Mouse (Mus musculus) spleen, postnatal 36 days (tissue): Measurements from ENCODE around the gene Ceacam20.
"Not testable (repeated sequence)": the region's sequence is repeated elsewhere in the genome, so short reads cannot be mapped to it uniquely, and the experiment has no call there.

Source experiments
- DNase-seq, 2 experiments: peaks; one replicate each; pipeline ENCODE4 v3.0.0; 2022; ENCODE audit warnings: low spot score in 2 of 2, mixed read lengths in 1 of 2

Gene Ceacam20

DNA sequence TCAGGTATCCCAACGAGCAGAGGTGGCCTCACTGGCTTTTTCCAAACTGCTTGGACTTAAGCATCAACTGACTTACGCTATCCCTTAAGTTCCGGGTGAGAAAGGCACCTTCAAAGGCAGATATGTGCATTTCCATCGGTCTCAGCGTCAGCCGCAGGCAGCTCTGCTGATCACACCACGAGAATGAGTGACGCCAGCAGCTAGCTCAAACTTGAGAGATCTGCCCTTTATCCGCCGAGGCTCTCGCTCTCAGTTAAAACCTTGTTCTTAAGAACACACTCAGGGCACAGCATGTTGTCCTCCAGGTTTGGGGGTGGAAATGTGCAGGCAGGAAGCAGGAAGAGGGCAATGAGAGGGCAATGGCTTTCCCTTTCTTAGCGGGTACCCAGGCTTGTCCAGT is 16.3 kb upstream of the Ceacam20 start:
- no peak for DNase-seq

DNA sequence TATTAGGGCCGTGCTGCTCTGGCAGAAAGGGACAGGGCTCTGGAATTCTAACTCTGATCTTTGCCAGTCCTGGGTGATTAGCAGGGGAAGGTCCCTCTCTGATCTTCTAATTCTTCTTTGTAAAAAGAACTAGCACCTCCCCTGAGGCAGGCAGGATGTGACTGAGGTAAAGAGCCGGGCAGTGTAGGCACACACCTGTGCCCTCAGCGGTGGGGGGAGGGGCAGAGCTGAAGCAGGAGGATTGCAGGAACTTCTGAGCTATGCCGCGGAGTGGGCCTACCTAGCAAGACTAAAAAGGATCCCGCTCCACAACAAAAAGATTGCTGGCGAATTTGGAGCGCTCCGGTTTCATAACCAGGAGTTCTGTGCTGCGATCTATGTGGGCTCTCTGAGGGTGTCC is 15.2 kb upstream of the Ceacam20 start:
- DNase-seq = peak in 1 of 2 experiments; percentile 19

DNA sequence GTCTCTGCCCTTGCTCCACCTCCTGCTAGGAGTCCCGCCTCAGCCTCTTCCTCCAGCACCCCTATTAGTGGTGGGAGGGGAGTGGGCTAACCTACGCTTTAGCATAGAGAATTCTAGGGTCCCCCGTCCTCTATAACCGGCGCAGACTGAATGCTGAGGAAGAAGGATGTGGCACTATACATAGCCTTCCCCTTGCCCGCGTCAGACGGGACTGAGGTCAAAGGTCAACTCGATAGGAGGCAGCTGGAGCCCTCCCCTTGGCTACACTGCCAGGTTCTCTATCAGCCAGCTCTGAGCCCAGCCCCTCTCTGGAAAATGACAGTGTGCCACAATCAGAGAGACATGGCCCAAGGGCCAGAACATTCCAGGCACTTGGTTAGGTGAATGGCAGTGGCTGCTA is 14.6 kb upstream of the Ceacam20 start, which contains the start of gene Igsf23:
Igsf23 (minus strand) TSS at position 168 of the 400 bp plus-strand sequence.
- no peak for DNase-seq

DNA sequence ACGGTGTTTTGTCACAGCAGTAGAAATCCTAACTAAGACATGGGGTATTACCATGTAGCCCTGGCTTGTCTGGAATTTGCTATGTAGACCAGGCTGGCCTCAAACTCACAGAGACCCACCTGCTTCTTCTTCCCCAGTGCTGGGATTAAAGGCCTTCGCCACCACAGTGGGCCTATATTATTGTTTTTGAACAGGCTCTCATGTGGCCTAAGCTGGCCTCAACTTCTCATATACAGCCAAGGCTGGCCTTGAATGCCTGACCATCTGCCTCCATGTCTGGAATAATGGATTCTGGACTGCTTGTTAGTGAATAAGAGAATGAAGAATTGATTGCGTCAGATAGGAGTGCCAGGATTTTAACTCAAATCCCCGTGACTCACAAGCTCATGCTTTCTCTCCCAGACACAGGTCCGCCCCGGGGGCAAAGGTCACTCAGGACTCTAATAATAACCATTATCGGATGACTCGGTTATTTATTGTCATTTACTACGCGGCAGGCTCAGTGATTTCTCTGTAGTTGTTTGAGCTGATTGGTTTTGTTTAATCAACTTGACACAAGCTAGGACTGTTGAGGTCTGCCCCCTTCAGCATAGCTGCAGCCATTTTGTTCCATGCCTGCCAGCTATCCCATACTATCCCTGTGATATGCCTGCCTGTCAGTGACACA is 12.8 kb upstream of the Ceacam20 start:
- DNase-seq = no peak

DNA sequence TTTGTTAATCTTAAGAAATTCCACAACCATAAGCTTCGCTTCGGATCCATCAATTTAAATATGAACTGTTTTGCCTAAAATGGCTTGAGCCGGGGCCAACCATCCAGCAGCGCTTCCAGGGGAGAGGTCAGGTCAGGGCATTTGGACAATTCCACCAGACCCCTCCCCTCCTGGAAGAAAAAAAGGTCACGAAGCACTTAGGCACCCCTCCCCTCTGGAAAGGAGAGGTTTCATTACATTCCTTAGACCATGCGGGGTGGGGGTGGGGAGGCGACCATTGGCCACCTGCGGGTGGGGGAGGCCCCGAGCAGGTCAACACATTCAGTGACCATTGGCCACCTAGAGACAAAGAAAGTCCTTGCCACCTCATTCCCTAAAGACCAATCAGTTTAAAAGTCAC is 12.2 kb upstream of the Ceacam20 start:
- DNase-seq = no peak

DNA sequence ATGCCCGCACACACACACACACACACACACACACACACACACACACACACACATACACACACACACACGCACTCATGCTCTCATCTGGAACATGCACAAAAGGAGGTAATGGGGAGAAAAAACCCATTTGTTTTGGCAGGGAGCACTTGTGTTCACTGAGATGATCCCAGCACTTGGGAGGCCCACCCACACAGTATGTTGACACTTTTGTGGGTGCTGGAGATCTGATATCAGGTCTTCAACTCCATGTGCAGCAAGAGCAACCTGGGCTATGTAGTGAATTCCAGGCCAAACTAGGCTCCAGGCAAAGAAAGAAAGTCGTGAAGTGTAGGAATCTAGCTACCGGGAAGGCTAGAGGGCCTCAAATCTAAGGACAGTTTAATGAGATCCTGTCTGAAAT is 9.4 kb upstream of the Ceacam20 start:
- DNase-seq = no peak

DNA sequence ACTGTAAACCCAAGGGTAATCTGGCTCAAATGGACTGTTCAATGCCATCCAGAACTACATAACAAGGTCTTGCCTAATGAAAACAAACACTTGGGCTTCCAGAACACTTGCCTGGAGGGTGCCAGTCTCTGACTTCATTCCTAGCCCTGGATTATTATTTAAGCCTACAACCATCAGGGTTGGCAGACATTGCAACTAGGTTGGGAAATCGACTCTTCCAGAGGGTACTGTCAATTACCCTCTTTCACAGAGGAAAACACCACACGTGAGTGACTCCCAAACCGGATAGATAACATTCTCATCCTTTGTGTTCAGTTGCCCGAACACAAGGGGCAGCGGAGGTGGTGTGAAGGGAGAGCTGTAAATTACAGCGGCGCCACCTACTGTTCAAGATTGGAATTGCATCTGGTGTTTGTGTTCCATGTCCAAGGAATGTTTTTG is 8.9 kb upstream of the Ceacam20 start:
- peak; percentile 67 to 74 for DNase-seq

DNA sequence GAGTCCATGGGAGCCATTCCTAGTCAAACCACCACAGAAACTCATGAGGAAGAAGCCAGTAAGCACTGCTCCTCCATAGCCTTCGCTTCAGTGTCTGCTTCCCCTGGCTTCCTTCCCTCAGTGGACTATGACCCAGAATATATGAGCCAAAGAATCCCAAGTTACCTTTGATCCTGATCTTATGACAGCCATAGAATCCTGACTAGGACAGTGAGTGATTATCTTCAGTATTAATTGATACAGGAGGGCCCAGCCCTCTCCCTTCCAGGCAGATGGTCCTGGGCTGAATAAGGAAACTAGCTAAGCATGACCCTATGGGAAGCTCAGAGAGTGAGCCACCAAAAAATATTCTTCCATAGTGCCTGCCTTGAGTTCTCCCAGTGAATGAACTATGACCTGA is 2.8 kb upstream of the Ceacam20 start:
- DNase-seq = no peak

DNA sequence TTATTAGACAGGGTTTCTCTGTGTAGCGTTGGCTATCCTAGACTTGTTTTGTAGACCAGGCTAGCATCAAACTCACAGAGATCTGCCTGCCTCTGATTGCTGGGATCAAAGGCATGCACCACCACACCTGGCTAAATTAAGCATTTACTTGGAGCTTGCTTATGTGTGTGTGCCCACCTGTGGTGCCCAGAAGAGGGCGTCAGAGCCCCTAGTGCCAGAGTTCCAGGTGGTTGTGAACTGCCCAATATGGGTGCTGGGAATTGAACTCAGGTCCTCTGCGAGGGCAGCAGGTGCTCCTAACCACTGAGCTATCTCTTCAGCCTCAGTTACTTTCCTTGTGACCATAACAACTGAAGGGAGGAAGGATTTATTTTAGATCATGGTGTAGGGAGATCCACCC is 3.9 kb downstream of the Ceacam20 start:
- DNase-seq = no peak

DNA sequence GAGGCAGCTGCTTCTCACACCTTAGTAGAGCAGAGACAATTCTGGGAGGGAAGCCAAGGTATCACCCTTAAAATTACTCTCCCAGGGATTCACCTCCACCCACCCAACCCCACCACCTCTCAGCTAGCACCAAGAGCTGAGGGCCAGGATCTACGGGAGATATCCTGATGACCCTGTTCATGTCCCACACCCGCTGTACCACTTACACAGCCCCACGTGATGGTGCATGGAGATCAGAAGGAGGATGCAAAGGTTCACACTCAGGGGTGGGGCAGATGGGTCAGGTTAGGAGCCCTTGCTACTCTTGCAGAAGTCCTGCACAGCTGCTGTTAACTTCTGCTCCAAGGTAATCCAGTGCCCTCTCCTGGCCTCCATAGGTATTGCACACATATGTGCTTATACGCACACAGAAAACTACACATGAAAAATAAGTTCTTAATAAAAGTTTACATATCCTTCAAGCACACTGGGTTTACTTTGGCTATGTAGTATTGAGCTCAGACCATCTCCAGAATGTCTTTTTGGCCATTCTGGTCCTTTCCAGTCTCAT is 4.4 kb downstream of the Ceacam20 start:
- no peak for DNase-seq

DNA sequence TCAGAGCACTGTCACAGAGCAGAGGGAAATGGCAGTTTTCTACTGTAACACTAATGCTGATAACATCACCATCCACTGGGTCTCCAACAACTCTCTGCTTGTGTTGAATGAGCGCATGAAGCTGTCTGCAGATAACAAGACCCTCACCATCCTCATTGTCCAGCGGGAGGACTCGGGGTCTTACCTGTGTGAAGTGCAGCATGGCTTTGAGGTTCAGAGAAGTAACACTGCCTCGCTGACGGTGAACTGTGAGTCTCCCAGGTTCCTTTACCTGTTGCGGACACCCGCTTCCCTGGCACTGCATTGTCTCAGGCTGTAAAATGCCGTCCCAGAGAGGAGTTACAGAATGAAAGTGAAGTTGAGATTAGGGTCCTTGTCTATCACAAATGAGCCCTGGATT is 5.0 kb downstream of the Ceacam20 start:
- DNase-seq = no peak

DNA sequence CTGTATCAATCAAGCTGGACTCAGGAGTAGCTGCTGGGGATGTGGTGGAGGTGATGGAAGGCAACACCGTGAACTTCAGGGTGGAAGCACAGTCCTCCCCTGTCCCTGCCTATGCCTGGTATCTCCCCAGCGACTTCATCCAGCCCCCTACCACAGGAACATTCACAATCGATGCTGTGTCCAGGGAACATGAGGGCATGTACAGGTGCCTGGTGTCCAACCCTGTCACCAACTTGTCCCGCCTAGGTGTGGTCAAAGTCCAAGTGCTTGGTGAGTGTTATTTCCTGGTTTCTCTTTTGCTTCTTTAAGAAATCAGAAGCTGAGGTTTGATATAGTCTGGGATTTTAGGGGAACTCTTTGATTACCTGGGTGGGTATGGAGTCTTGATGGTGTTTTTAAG is 6.3 kb downstream of the Ceacam20 start:
- DNase-seq = no peak

DNA sequence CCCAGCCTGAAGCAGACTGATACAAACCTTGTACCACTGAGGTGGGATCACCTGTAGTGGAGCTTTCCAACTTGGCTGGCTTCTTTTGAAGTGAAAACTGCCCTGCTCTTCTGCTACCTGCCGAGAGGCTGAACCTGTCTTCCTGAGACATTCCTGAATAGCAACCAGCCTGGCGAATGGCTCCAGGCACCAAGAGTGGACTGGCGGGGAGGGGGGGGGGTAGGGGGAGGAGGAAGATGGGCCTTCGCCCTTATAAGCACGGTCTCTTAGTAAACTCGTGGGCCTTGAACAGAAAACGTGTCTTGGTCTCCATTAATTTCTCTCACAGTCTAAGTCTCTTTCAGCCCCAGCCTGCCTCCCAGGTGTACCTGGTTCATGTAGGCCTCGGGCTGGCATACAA is 26.0 kb downstream of the Ceacam20 start, which contains the start of gene Nlrp9b:
Nlrp9b (plus strand) TSS at position 301 of the 400 bp plus-strand sequence.
- DNase-seq = not testable (repeated sequence)

DNA sequence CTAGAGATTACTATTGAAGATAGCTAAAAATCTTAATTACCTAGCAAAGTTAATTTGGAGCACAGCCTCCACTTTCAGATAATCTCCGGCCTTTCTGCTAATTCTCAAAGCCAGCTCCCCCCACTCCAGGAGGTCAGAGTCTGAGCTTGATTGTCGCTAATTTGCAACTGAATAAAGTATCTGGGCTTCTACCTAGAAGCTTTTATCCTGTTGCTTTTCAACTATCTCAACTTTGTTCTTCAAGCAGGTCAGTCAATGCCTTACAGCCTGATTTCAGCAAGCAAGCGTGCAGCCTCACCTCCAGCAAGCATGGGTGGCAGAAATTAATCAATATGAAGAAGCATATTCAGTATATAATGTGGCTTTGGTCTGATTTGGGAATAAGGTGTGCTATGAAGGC is 31.5 kb downstream of the Ceacam20 start:
- DNase-seq = not testable (repeated sequence)

DNA sequence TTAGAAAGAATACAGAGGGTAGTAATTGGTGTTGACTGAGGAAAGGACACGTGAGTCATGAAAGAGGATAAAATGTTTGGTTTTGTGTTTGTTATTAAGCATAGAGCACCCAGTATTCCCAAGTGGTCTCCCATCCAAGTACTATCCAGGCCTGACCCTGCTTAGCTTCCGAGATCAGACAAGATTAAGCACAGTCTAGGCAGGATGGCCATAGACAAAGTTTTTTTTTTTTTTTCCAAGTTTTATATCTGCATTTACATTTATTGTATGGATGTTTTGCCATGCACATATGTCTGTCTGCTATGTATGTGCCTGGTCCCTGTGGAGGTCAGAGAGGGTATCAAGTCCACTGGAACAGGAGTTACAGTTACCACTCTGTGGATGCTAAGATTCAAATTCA is 44.8 kb downstream of the Ceacam20 start:
- DNase-seq = no peak
